Mouse (Mus musculus): Measurements from ENCODE around the gene Pign. TPM values are rescaled to one million over a fixed set of nuclear protein-coding genes. Genes with fewer than 3 reads are reported as not detected.

Gene Pign
- total RNA-seq (2022), result 10 to 100 TPM; 17.5 to 27.9 (median 23.5) TPM

GRCm38 (mm10) chr1:105663171-105663961, at the start of gene Pign, which contains the start of gene Relch:
Pign (minus strand) TSS chr1:105663677.
Relch (plus strand) TSS chr1:105663861.
- peak; percentile 97 to 98 for DNase-seq (ENCODE audit: low spot score in 2 of 2)

GRCm38 (mm10) chr1:105712822-105713221, 49.3 kb upstream of the Pign start:
- no peak for DNase-seq (ENCODE audit: low spot score in 2 of 2)

GRCm38 (mm10) chr1:105711227-105711626, 47.8 kb upstream of the Pign start:
- DNase-seq (ENCODE audit: low spot score in 2 of 2), result no peak

- DNase-seq (ENCODE audit: low spot score in 2 of 2), result no peak
Observed at GRCm38 (mm10) chr1:105709415-105709814, 45.9 kb upstream of the Pign start.

GRCm38 (mm10) chr1:105700984-105701530, 37.6 kb upstream of the Pign start:
- no peak for DNase-seq (ENCODE audit: low spot score in 2 of 2)

GRCm38 (mm10) chr1:105695581-105695980, 32.1 kb upstream of the Pign start:
- DNase-seq (ENCODE audit: low spot score in 2 of 2), result no peak

GRCm38 (mm10) chr1:105685501-105685900, 22.0 kb upstream of the Pign start:
- DNase-seq (ENCODE audit: low spot score in 2 of 2), result no peak

- DNase-seq (ENCODE audit: low spot score in 2 of 2), result no peak
Observed at GRCm38 (mm10) chr1:105680587-105680986, 17.1 kb upstream of the Pign start.

- DNase-seq (ENCODE audit: low spot score in 2 of 2), result no peak
Observed at GRCm38 (mm10) chr1:105674763-105675162, 11.3 kb upstream of the Pign start.

GRCm38 (mm10) chr1:105669700-105670099, 6.2 kb upstream of the Pign start:
- DNase-seq (ENCODE audit: low spot score in 2 of 2), result no peak

- DNase-seq (ENCODE audit: low spot score in 2 of 2), result peak; percentile 7 to 14
Observed at GRCm38 (mm10) chr1:105663962-105664812, 710 bp upstream of the Pign start.

GRCm38 (mm10) chr1:105662820-105663170, 682 bp downstream of the Pign start:
- DNase-seq (ENCODE audit: low spot score in 2 of 2), result no peak

- no peak for DNase-seq (ENCODE audit: low spot score in 2 of 2)
Observed at GRCm38 (mm10) chr1:105660015-105660414, 3.5 kb downstream of the Pign start.

- no peak for DNase-seq (ENCODE audit: low spot score in 2 of 2)
Observed at GRCm38 (mm10) chr1:105653981-105654380, 9.5 kb downstream of the Pign start.

- no peak for DNase-seq (ENCODE audit: low spot score in 2 of 2)
Observed at GRCm38 (mm10) chr1:105650650-105651049, 12.8 kb downstream of the Pign start.

- no peak for DNase-seq (ENCODE audit: low spot score in 2 of 2)
Observed at GRCm38 (mm10) chr1:105644093-105644492, 19.4 kb downstream of the Pign start.

GRCm38 (mm10) chr1:105630481-105630880, 33.0 kb downstream of the Pign start:
- DNase-seq (ENCODE audit: low spot score in 2 of 2), result peak in 1 of 2 experiments; percentile 16

GRCm38 (mm10) chr1:105589673-105590072, 73.8 kb downstream of the Pign start:
- DNase-seq (ENCODE audit: low spot score in 2 of 2), result no peak

- no peak for DNase-seq (ENCODE audit: low spot score in 2 of 2)
Observed at GRCm38 (mm10) chr1:105588697-105589096, 74.8 kb downstream of the Pign start.

GRCm38 (mm10) chr1:105582800-105583199, 80.7 kb downstream of the Pign start:
- no peak for DNase-seq (ENCODE audit: low spot score in 2 of 2)

GRCm38 (mm10) chr1:105580909-105581308, 82.6 kb downstream of the Pign start:
- DNase-seq (ENCODE audit: low spot score in 2 of 2), result no peak

- no peak for DNase-seq (ENCODE audit: low spot score in 2 of 2)
Observed at GRCm38 (mm10) chr1:105566051-105566450, 97.4 kb downstream of the Pign start.

Data from layer of hippocampus, adult 8-10 months (tissue).